In genomic region chr4:141271228-141271627, GRCm38 (mm10) we compare ENCODE assay signal across 18 mouse cellular contexts. TPM values are rescaled to one million over a fixed set of nuclear protein-coding genes. Genes with fewer than 3 reads are reported as not detected.
DNase-seq lines count a peak whose midpoint lies in the region; ATAC-seq and TF ChIP-seq lines count a peak whose summit lies in the region.
"Had no signal": no experiment of that assay in that cellular context is flagged by ENCODE, and none has a peak within 500 bp of the region (broad histone marks: within the 10 kb centered on the region; RNA-seq: fewer than 3 reads in every experiment).

No protein-coding gene starts in this region.

- H3K4me3 ChIP-seq in liver, adult 2 months (ENCODE audit: insufficient read depth, low read depth, low read length): no peak overlapping the region
- no peak overlapping the region for H3K4me3 ChIP-seq in liver, embryonic 12.5 days
- H3K4me3 ChIP-seq in testis, adult 2 months (ENCODE audit: control insufficient read depth, low read depth, low read length): no peak overlapping the region
- no peak overlapping the region for H3K4me3 ChIP-seq in limb, embryonic 12.5 days (replicated peaks)
- no peak overlapping the region for H3K4me3 ChIP-seq in forebrain, embryonic 14.5 days (ENCODE audit: low read depth, low read length)
- H3K4me3 ChIP-seq: midbrain, embryonic 12.5 days had no signal

- H3K4me1 ChIP-seq in liver, adult 2 months (ENCODE audit: control insufficient read depth, insufficient read depth, low read length): peaks cover 8% of the 10 kb centered on the region
- peaks cover 10% of the 10 kb centered on the region; the same call in 1 of the 2 replicates for H3K4me1 ChIP-seq in liver, embryonic 12.5 days
- peaks cover 9% of the 10 kb centered on the region for H3K4me1 ChIP-seq in testis, adult 2 months (ENCODE audit: control insufficient read depth, insufficient read depth, low read length)
- H3K4me1 ChIP-seq in limb, embryonic 12.5 days (replicated peaks): peaks cover 11% of the 10 kb centered on the region
- no peaks in the 10 kb centered on the region for H3K4me1 ChIP-seq in forebrain, embryonic 14.5 days (ENCODE audit: control insufficient read depth, insufficient read depth, low read length)

- no peak for DNase-seq in liver, adult 2 months (ENCODE audit: extremely low read depth, low read depth, low spot score)
- DNase-seq in testis, postnatal 14 days (ENCODE audit: low spot score): no peak
- no peak for DNase-seq in spleen, postnatal 36 days (ENCODE audit: low spot score in 2 of 2)
- no peak for DNase-seq in forebrain, embryonic 14.5 days (ENCODE audit: low spot score)
- DNase-seq in thymus, postnatal 25 days: no peak
- DNase-seq: cerebellum, adult 11-12 months; forebrain, postnatal 0 days; gastrocnemius, postnatal 14 days; heart, postnatal 36 days; kidney, postnatal 14 days; thymus, postnatal 14 days had no signal

- H3K36me3 ChIP-seq in liver, adult 2 months (ENCODE audit: control insufficient read depth, insufficient read depth, low read length): no peaks in the 10 kb centered on the region
- H3K36me3 ChIP-seq in liver, embryonic 12.5 days: no peaks in the 10 kb centered on the region
- no peaks in the 10 kb centered on the region for H3K36me3 ChIP-seq in testis, adult 2 months (ENCODE audit: control insufficient read depth, insufficient read depth, low read length)
- H3K36me3 ChIP-seq in limb, embryonic 12.5 days: no peaks in the 10 kb centered on the region
- H3K36me3 ChIP-seq in forebrain, embryonic 14.5 days (ENCODE audit: control insufficient read depth, insufficient read depth, low read length): no peaks in the 10 kb centered on the region
- H3K36me3 ChIP-seq: midbrain, embryonic 12.5 days had no signal

- H3K27ac ChIP-seq in liver, adult 2 months (replicated peaks; ENCODE audit: insufficient read depth, low read depth, low read length): peak overlapping the region; percentile 38
- no peak overlapping the region for H3K27ac ChIP-seq in liver, embryonic 12.5 days
- H3K27ac ChIP-seq in testis, adult 2 months (ENCODE audit: control insufficient read depth, insufficient read depth, low read depth, low read length): no peak overlapping the region
- no peak overlapping the region for H3K27ac ChIP-seq in limb, embryonic 12.5 days
- H3K27ac ChIP-seq in forebrain, embryonic 14.5 days (ENCODE audit: low read depth, low read length): no peak overlapping the region
- H3K27ac ChIP-seq: midbrain, embryonic 12.5 days had no signal

- ATAC-seq in liver, embryonic 12.5 days: no peak
- ATAC-seq in limb, embryonic 12.5 days (ENCODE audit: insufficient number of reproducible peaks, insufficient read depth, low FRiP score, low TSS enrichment, low read depth): no peak
- ATAC-seq in forebrain, embryonic 14.5 days: no peak
- ATAC-seq: activated CD4-positive, CD25-positive, alpha-beta regulatory T cell, adult 4 months; forebrain, postnatal 0 days had no signal

- H3K9ac ChIP-seq in liver, adult 2 months (ENCODE audit: low read depth, low read length): 0 out of 2 replicates have a peak overlapping the region, but pooled peaks have one; percentile 15
- H3K9ac ChIP-seq in liver, embryonic 12.5 days: no peak overlapping the region
- 0 out of 2 replicates have a peak overlapping the region, but pooled peaks have one; percentile 23 for H3K9ac ChIP-seq in limb, embryonic 12.5 days (replicated peaks)
- H3K9ac ChIP-seq in forebrain, embryonic 14.5 days (ENCODE audit: low read length): no peak overlapping the region
- H3K9ac ChIP-seq: forebrain, postnatal 0 days; midbrain, embryonic 12.5 days had no signal

- 0 out of 2 replicates have a peak, but pooled peaks have one; percentile 9 for TF ChIP-seq CTCF in liver, adult 2 months (IDR thresholded peaks at IDR 0.05; ENCODE audit: low read depth, low read length)
- TF ChIP-seq CTCF in testis, adult 2 months (IDR thresholded peaks at IDR 0.05; ENCODE audit: control insufficient read depth, insufficient read depth, insufficient replicate concordance, low read depth, low read length): peak; percentile 15; the same call in 1 of the 2 replicates

- H3K79me2 ChIP-seq in liver, adult 2 months (ENCODE audit: control insufficient read depth, insufficient read depth, low read length): no peaks in the 10 kb centered on the region

- TF ChIP-seq POLR2A in liver, adult 2 months (IDR thresholded peaks at IDR 0.05; ENCODE audit: extremely low read depth, insufficient read depth, low read length): no peak
- TF ChIP-seq POLR2A in testis, adult 2 months (IDR thresholded peaks at IDR 0.05; ENCODE audit: control insufficient read depth, low read depth, low read length): no peak

- H3K9me3 ChIP-seq in liver, embryonic 12.5 days (replicated peaks): no peaks in the 10 kb centered on the region
- H3K9me3 ChIP-seq in limb, embryonic 12.5 days: peaks cover under 1% of the 10 kb centered on the region; the same call in 1 of the 2 replicates
- H3K9me3 ChIP-seq in forebrain, embryonic 14.5 days (replicated peaks; ENCODE audit: control insufficient read depth, low read length): no peaks in the 10 kb centered on the region
- H3K9me3 ChIP-seq: midbrain, embryonic 12.5 days had no signal

- 85% methylated on average over 6 of the region's 7 CpGs for WGBS in liver, adult 2 months
- 59% methylated on average over 7 of the region's 7 CpGs for WGBS in liver, embryonic 12.5 days (ENCODE audit: insufficient replicate concordance)
- WGBS in limb, embryonic 12.5 days: 74% methylated on average over 7 of the region's 7 CpGs
- 85% methylated on average over 7 of the region's 7 CpGs for WGBS in forebrain, embryonic 14.5 days

- no peak overlapping the region for H3K4me2 ChIP-seq in liver, embryonic 12.5 days
- H3K4me2 ChIP-seq in limb, embryonic 12.5 days: no peak overlapping the region
- no peak overlapping the region for H3K4me2 ChIP-seq in forebrain, embryonic 14.5 days (ENCODE audit: low read length)
- H3K4me2 ChIP-seq: heart, embryonic 11.5 days; midbrain, embryonic 12.5 days had no signal

- H3K27me3 ChIP-seq in liver, adult 2 months (ENCODE audit: control insufficient read depth, insufficient read depth, low read length): no peaks in the 10 kb centered on the region
- peaks cover 48% of the 10 kb centered on the region for H3K27me3 ChIP-seq in liver, embryonic 12.5 days (replicated peaks)
- no peaks in the 10 kb centered on the region for H3K27me3 ChIP-seq in testis, adult 2 months (ENCODE audit: control insufficient read depth, insufficient read depth, low read length)
- peaks cover 25% of the 10 kb centered on the region; the same call in 1 of the 2 replicates for H3K27me3 ChIP-seq in limb, embryonic 12.5 days
- no peaks in the 10 kb centered on the region; the same call in 1 of the 2 replicates for H3K27me3 ChIP-seq in forebrain, embryonic 14.5 days (replicated peaks; ENCODE audit: control insufficient read depth, insufficient read depth, low read length)

RNA-seq across cellular contexts. Expression of gene Epha2, which starts 29.8 kb away (rescaled TPM):
- total RNA-seq in liver, adult 2 months (2014; rRNA removed): 7.7 and 9.3 TPM in 2 replicates
- 11.6 and 12.0 TPM in 2 replicates for polyA plus RNA-seq in liver, adult 2 months (2012; rRNA removed)
- 2.1 TPM in 2 replicates for polyA plus RNA-seq in liver, embryonic 12.5 days (2016; fragmentation: Nextera tagmentation; extraction: Ambion mirVana)
- 0.75 and 0.83 TPM in 2 replicates for polyA plus RNA-seq in testis, adult 2 months (2012; rRNA removed)
- 3.1 and 3.9 TPM in 2 replicates for polyA plus RNA-seq in limb, embryonic 12.5 days (2016; fragmentation: Nextera tagmentation; extraction: Ambion mirVana)
- polyA plus RNA-seq in forebrain, embryonic 14.5 days (2014; fragmentation: Nextera tagmentation; extraction: Ambion mirVana): 0.58 and 0.64 TPM in 2 replicates
- polyA plus RNA-seq: activated CD4-positive, CD25-positive, alpha-beta regulatory T cell, adult 4 months had no signal

RNA-seq across cellular contexts. Expression of gene Arhgef19, which starts 31.9 kb away (rescaled TPM):
- total RNA-seq in liver, adult 2 months (2014; rRNA removed): 14.4 and 25.8 TPM in 2 replicates
- 34.3 and 64.4 TPM in 2 replicates for polyA plus RNA-seq in liver, adult 2 months (2012; rRNA removed)
- polyA plus RNA-seq in liver, embryonic 12.5 days (2016; fragmentation: Nextera tagmentation; extraction: Ambion mirVana): 1.9 and 2.4 TPM in 2 replicates
- 0.65 and 1.3 TPM in 2 replicates for polyA plus RNA-seq in testis, adult 2 months (2012; rRNA removed)
- 9.1 and 10.8 TPM in 2 replicates for polyA plus RNA-seq in limb, embryonic 12.5 days (2016; fragmentation: Nextera tagmentation; extraction: Ambion mirVana)
- polyA plus RNA-seq in forebrain, embryonic 14.5 days (2014; fragmentation: Nextera tagmentation; extraction: Ambion mirVana): 0.65 and 1.1 TPM in 2 replicates
- total RNA-seq: common myeloid progenitor, adult 5-6 weeks had no signal
- polyA plus RNA-seq: activated CD4-positive, CD25-positive, alpha-beta regulatory T cell, adult 4 months had no signal

RNA-seq across cellular contexts. Expression of gene Rsg1, which starts 57.5 kb away (rescaled TPM):
- 0.40 and 0.55 TPM in 2 replicates for total RNA-seq in liver, adult 2 months (2014; rRNA removed)
- polyA plus RNA-seq in liver, adult 2 months (2012; rRNA removed): 0.40 and 0.50 TPM in 2 replicates
- 3.3 and 3.5 TPM in 2 replicates for polyA plus RNA-seq in liver, embryonic 12.5 days (2016; fragmentation: Nextera tagmentation; extraction: Ambion mirVana)
- 2.3 and 2.9 TPM in 2 replicates for polyA plus RNA-seq in testis, adult 2 months (2012; rRNA removed)
- polyA plus RNA-seq in limb, embryonic 12.5 days (2016; fragmentation: Nextera tagmentation; extraction: Ambion mirVana): 6.7 and 7.1 TPM in 2 replicates
- polyA plus RNA-seq in forebrain, embryonic 14.5 days (2014; fragmentation: Nextera tagmentation; extraction: Ambion mirVana): 6.5 and 6.7 TPM in 2 replicates

Comparison
In these comparisons a context has a peak if more than half of its experiments do, and no peak if none do; other contexts are left out.
1. H3K9ac ChIP-seq: peak in liver, adult 2 months (single experiment) and limb, embryonic 12.5 days (single experiment); none in liver, embryonic 12.5 days (single experiment) and forebrain, embryonic 14.5 days (single experiment).